Mouse (Mus musculus): ENCODE measurements at regions not wholly inside any gene's neighbourhood (a gene's known extent, or its start where the extent isn't known, plus 50 kb on each side); places are given as distances from the start of the nearest gene placed in this dataset.

- Histone ChIP-seq H3K27me3 (replicated peaks; ENCODE audit: insufficient read depth, low read length) (no peaks in the 10 kb centered on the region), H3K9ac (replicated peaks; ENCODE audit: low read depth) (no peak overlapping the region), H3K4me3 (ENCODE audit: low read depth, low read length) (no peak overlapping the region), H3K4me2 (replicated peaks; ENCODE audit: low read depth, low read length) (no peak overlapping the region), H3K27ac (ENCODE audit: low read length) (no peak overlapping the region), H3K9me3 (ENCODE audit: low read length) (no peaks in the 10 kb centered on the region), H3K36me3 (ENCODE audit: insufficient read depth, low read length) (no peaks in the 10 kb centered on the region), H3K4me1 (ENCODE audit: insufficient read depth, low read depth, low read length) (no peaks in the 10 kb centered on the region)
- ATAC-seq: peak; percentile 40
- DNase-seq (ENCODE audit: low spot score): peak; percentile 53
- no peak for TF ChIP-seq CTCF (IDR thresholded peaks at IDR 0.05)
- no peak for TF ChIP-seq EP300 (IDR thresholded peaks at IDR 0.05)
- 45% methylated on average over 2 of the region's 2 CpGs for WGBS
Observed at GRCm38 (mm10) chr10:124297198-124297677, 1033.4 kb downstream of the Fam19a2 start.

GRCm38 (mm10) chr10:124304683-124305082 is 1040.9 kb downstream of the Fam19a2 start:
- H3K36me3 ChIP-seq (ENCODE audit: insufficient read depth, low read length): no peaks in the 10 kb centered on the region
- WGBS: 85% methylated on average over 1 of the region's 1 CpGs
- no peaks in the 10 kb centered on the region for H3K4me1 ChIP-seq (ENCODE audit: insufficient read depth, low read depth, low read length)
- ATAC-seq (no peak), DNase-seq (ENCODE audit: low spot score) (no peak)
- no peak overlapping the region for H3K27ac ChIP-seq (ENCODE audit: low read length)
- H3K9ac ChIP-seq (replicated peaks; ENCODE audit: low read depth): no peak overlapping the region
- H3K9me3 ChIP-seq (ENCODE audit: low read length): no peaks in the 10 kb centered on the region
- H3K4me2 ChIP-seq (replicated peaks; ENCODE audit: low read depth, low read length): no peak overlapping the region
- no peak for TF ChIP-seq CTCF (IDR thresholded peaks at IDR 0.05)
- no peaks in the 10 kb centered on the region for H3K27me3 ChIP-seq (replicated peaks; ENCODE audit: insufficient read depth, low read length)
- no peak overlapping the region for H3K4me3 ChIP-seq (ENCODE audit: low read depth, low read length)

- Histone ChIP-seq H3K4me3 (ENCODE audit: low read depth, low read length) (no peak overlapping the region), H3K27ac (ENCODE audit: low read length) (no peak overlapping the region), H3K4me2 (replicated peaks; ENCODE audit: low read depth, low read length) (no peak overlapping the region), H3K36me3 (ENCODE audit: insufficient read depth, low read length) (no peaks in the 10 kb centered on the region), H3K9me3 (ENCODE audit: low read length) (no peaks in the 10 kb centered on the region), H3K27me3 (replicated peaks; ENCODE audit: insufficient read depth, low read length) (no peaks in the 10 kb centered on the region), H3K4me1 (ENCODE audit: insufficient read depth, low read depth, low read length) (no peaks in the 10 kb centered on the region), H3K9ac (replicated peaks; ENCODE audit: low read depth) (no peak overlapping the region)
- no peak for TF ChIP-seq CTCF (IDR thresholded peaks at IDR 0.05)
- no peak for TF ChIP-seq EP300 (IDR thresholded peaks at IDR 0.05)
- ATAC-seq (no peak), DNase-seq (ENCODE audit: low spot score) (no peak)
- 76% methylated on average over 3 of the region's 3 CpGs for WGBS
Observed at GRCm38 (mm10) chr10:124305644-124306043, 1041.8 kb downstream of the Fam19a2 start.

GRCm38 (mm10) chr10:124318761-124319160 is 1055.0 kb downstream of the Fam19a2 start:
- Histone ChIP-seq H3K27ac (ENCODE audit: low read length) (no peak overlapping the region), H3K9ac (replicated peaks; ENCODE audit: low read depth) (no peak overlapping the region), H3K9me3 (ENCODE audit: low read length) (no peaks in the 10 kb centered on the region), H3K4me3 (ENCODE audit: low read depth, low read length) (no peak overlapping the region), H3K36me3 (ENCODE audit: insufficient read depth, low read length) (no peaks in the 10 kb centered on the region), H3K27me3 (replicated peaks; ENCODE audit: insufficient read depth, low read length) (no peaks in the 10 kb centered on the region), H3K4me1 (ENCODE audit: insufficient read depth, low read depth, low read length) (no peaks in the 10 kb centered on the region), H3K4me2 (replicated peaks; ENCODE audit: low read depth, low read length) (no peak overlapping the region)
- WGBS: 35% methylated on average over 1 of the region's 1 CpGs
- ATAC-seq: no peak
- no peak for DNase-seq (ENCODE audit: low spot score)
- TF ChIP-seq CTCF (IDR thresholded peaks at IDR 0.05) (no peak), EP300 (IDR thresholded peaks at IDR 0.05) (no peak)

- H3K4me3 ChIP-seq (ENCODE audit: low read depth, low read length): no peak overlapping the region
- no peaks in the 10 kb centered on the region for H3K9me3 ChIP-seq (ENCODE audit: low read length)
- no peaks in the 10 kb centered on the region for H3K4me1 ChIP-seq (ENCODE audit: insufficient read depth, low read depth, low read length)
- WGBS: 57% methylated on average over 8 of the region's 8 CpGs
- no peak overlapping the region for H3K9ac ChIP-seq (replicated peaks; ENCODE audit: low read depth)
- no peaks in the 10 kb centered on the region for H3K36me3 ChIP-seq (ENCODE audit: insufficient read depth, low read length)
- no peak overlapping the region for H3K4me2 ChIP-seq (replicated peaks; ENCODE audit: low read depth, low read length)
- TF ChIP-seq CTCF (IDR thresholded peaks at IDR 0.05): no peak
- no peak for TF ChIP-seq EP300 (IDR thresholded peaks at IDR 0.05)
- DNase-seq (ENCODE audit: low spot score) (peak; percentile 17), ATAC-seq (peak; percentile 62)
- no peak overlapping the region for H3K27ac ChIP-seq (ENCODE audit: low read length)
- no peaks in the 10 kb centered on the region for H3K27me3 ChIP-seq (replicated peaks; ENCODE audit: insufficient read depth, low read length)
Observed at GRCm38 (mm10) chr10:124320191-124321110, 1056.7 kb downstream of the Fam19a2 start.

- TF ChIP-seq CTCF (IDR thresholded peaks at IDR 0.05) (no peak), EP300 (IDR thresholded peaks at IDR 0.05) (no peak)
- no peak for DNase-seq (ENCODE audit: low spot score)
- H3K4me3 ChIP-seq (ENCODE audit: low read depth, low read length): no peak overlapping the region
- no peak for ATAC-seq
- H3K9ac ChIP-seq (replicated peaks; ENCODE audit: low read depth): no peak overlapping the region
- no peak overlapping the region for H3K27ac ChIP-seq (ENCODE audit: low read length)
- H3K27me3 ChIP-seq (replicated peaks; ENCODE audit: insufficient read depth, low read length): no peaks in the 10 kb centered on the region
- H3K4me2 ChIP-seq (replicated peaks; ENCODE audit: low read depth, low read length): no peak overlapping the region
- WGBS: 84% methylated on average over 1 of the region's 1 CpGs
- H3K9me3 ChIP-seq (ENCODE audit: low read length): no peaks in the 10 kb centered on the region
- no peaks in the 10 kb centered on the region for H3K4me1 ChIP-seq (ENCODE audit: insufficient read depth, low read depth, low read length)
- no peaks in the 10 kb centered on the region for H3K36me3 ChIP-seq (ENCODE audit: insufficient read depth, low read length)
Observed at GRCm38 (mm10) chr10:124332491-124332890, 1056.8 kb downstream of the Slc16a7 start.
